Mouse (Mus musculus) heart, postnatal 0 days (tissue): ENCODE results near the gene Dennd5a. TPM values are rescaled to one million over a fixed set of nuclear protein-coding genes. Genes with fewer than 3 reads are reported as not detected.
A peak's percentile ranks its signal among the peaks of the same experiment; 100 is the strongest.

ENCODE experiments used
- ATAC-seq: fragments of 200-750 bp; cut with Nextera tagmentation; 2 replicates; pipeline ENCODE4 v1.8.0; 2017; ENCODE audit warnings: low read depth, moderate number of reproducible peaks, moderate library complexity; ENCODE audit not compliant: insufficient read depth
- DNase-seq: peaks from one replicate; pipeline ENCODE4 v3.0.0-alpha.2; 2016; ENCODE audit warnings: low spot score
- H3K27ac ChIP-seq: fragments of 300-500 bp; sonication (generic); 2 replicates; pipeline ENCODE4 v1.5.1; 2014; ENCODE audit warnings: low read depth, mild to moderate bottlenecking
- H3K27me3 ChIP-seq: fragments of 300-500 bp; sonication (generic); 2 replicates; pipeline ENCODE4 v1.6.1; 2014; ENCODE audit warnings: low read length, mixed read lengths; ENCODE audit not compliant: control insufficient read depth, insufficient read depth
- H3K36me3 ChIP-seq: fragments of 300-500 bp; sonication (generic); replicated peaks from 2 replicates; pipeline ENCODE4 v1.6.1; 2014; ENCODE audit warnings: low read length, mixed read lengths; ENCODE audit not compliant: control insufficient read depth, insufficient read depth
- H3K4me1 ChIP-seq: fragments of 300-500 bp; sonication (generic); 2 replicates; pipeline ENCODE4 v1.6.1; 2014; ENCODE audit warnings: antibody characterized with exemption; ENCODE audit not compliant: control insufficient read depth, insufficient read depth
- H3K4me2 ChIP-seq: fragments of 300-500 bp; sonication (generic); 2 replicates; pipeline ENCODE4 v1.6.1; 2014; ENCODE audit warnings: low read depth, mild to moderate bottlenecking, low read length, moderate library complexity
- H3K4me3 ChIP-seq: fragments of 300-500 bp; sonication (generic); 2 replicates; pipeline ENCODE4 v1.5.1; 2014; ENCODE audit warnings: low read depth, low read length
- H3K9ac ChIP-seq: fragments of 300-500 bp; sonication (generic); replicated peaks from 2 replicates; pipeline ENCODE4 v1.6.1; 2014; ENCODE audit warnings: low read depth, low read length, mixed read lengths
- H3K9me3 ChIP-seq: fragments of 300-500 bp; sonication (generic); replicated peaks from 2 replicates; pipeline ENCODE4 v1.6.1; 2016; ENCODE audit warnings: low read length; ENCODE audit not compliant: control insufficient read depth
- CTCF ChIP-seq: IDR thresholded peaks from 2 replicates; pipeline ENCODE4 v1.5.1; 2016; ENCODE audit warnings: antibody characterized with exemption, control low read depth, low read depth
- EP300 ChIP-seq: IDR thresholded peaks from 2 replicates; pipeline ENCODE4 v1.6.1; 2016; ENCODE audit warnings: antibody characterized with exemption, low read depth
- WGBS: fragments of 180-500 bp; shearing (Covaris S2); extraction: QIAGEN DNeasy Blood & Tissue Kit; methylation state at CpG from one replicate; pipeline ENCODE4 v1.1.7; 2014; 5-methylcytosine and 5-hydroxymethylcytosine counted together
- polyA plus RNA-seq: library from polyadenylated mRNA; unstranded; fragments of >200 nt; fragmentation: Nextera tagmentation; extraction: Ambion mirVana; gene quantifications from 2 replicates; pipeline ENCODE4 v1.2.1, GENCODE M21; 2015
- total RNA-seq: library from RNA; depleted of rRNA; stranded (reverse); fragments of >200 nt; gene quantifications from 2 replicates; pipeline ENCODE4 v1.2.3, GENCODE M21; 2014; ENCODE audit warnings: low replicate concordance; rRNA removed

Dennd5a gene
- total and polyA plus RNA-seq, 2 experiments from 2014 or later = 34.6 to 171 TPM

DNA sequence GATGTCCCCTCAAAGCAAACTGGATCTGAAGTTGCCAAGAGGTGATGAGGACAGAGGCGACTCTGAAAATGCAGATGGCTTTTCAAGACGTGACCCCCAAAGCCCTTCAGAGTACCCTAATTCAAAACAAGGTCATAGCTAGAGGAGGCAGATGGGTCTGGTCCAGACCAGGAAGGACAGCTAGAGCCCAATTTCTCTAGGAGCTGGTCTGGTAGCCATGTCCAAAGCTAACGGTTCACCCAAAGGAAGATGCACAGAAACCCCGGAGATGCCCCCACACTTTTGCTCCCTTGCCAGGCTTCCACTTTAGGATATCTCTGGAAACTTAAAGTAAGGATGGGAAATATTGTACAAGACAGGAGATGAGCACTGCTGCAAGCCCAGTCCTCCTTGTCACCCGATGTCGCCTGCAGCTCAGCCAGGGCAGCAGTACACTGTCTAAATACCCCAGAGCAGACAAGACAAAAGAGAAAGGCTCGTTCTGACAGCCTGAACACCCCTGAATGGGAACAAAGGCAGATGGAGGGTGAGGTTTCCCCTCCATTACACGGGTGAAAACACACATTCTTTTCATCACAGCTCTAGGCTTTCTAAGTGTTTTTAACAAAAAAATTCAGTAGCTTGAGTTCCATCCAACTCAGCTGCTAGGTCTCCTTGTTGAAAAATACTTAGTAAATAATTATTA, 110.4 kb downstream of the Dennd5a start:
- DNase-seq (no peak), ATAC-seq (no peak)
- WGBS = 61% methylated on average over 8 of the region's 8 CpGs
- no peak overlapping the region for H3K4me3 ChIP-seq
- H3K27me3 ChIP-seq = no peaks in the 10 kb centered on the region
- no peak for TF ChIP-seq CTCF
- no peak for TF ChIP-seq EP300
- no peak overlapping the region for H3K9ac ChIP-seq
- no peak overlapping the region for H3K4me2 ChIP-seq
- no peak overlapping the region for H3K27ac ChIP-seq
- peaks cover 24% of the 10 kb centered on the region for H3K4me1 ChIP-seq
- H3K9me3 ChIP-seq = no peaks in the 10 kb centered on the region
- no peaks in the 10 kb centered on the region for H3K36me3 ChIP-seq

- H3K36me3 ChIP-seq = no peaks in the 10 kb centered on the region
Measured at GRCm38 (mm10) chr7:109848867-109849733, 111.2 kb downstream of the Dennd5a start.

DNA sequence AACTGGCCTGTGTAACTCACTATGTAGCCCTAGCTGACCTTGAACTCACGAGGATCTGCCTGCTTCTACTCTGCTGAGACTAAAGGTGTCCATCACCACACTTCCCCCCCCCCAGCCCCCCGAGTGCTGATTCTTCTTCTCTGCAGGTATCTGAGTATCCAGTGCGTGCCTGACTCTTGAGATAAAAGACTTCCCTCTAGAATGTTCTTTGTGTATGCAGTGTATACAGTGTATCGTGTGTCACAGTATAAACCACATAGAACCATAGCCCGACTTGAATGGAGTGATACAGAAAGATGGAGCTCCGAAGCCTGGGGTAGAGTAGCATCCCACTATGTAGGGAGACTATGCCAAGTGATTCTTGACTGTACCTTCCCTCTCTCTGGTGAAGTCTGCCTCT, 116.2 kb downstream of the Dennd5a start:
- no peaks in the 10 kb centered on the region for H3K27me3 ChIP-seq
- whole genome bisulfite sequencing = 87% methylated on average over 6 of the region's 6 CpGs
- no peaks in the 10 kb centered on the region for H3K36me3 ChIP-seq

More at GRCm38 (mm10) chr7:109848867-109849733, 111.2 kb downstream of the Dennd5a start:
- DNase-seq = peak; percentile 36
- WGBS = 35% methylated on average over 11 of the region's 11 CpGs
- Histone ChIP-seq H3K9me3 (no peaks in the 10 kb centered on the region), H3K4me2 (no peak overlapping the region; the same call in 1 of the 2 replicates), H3K4me3 (no peak overlapping the region), H3K27me3 (no peaks in the 10 kb centered on the region), H3K9ac (0 out of 2 replicates have a peak overlapping the region, but pooled peaks have one; percentile 13), H3K4me1 (peaks cover 16% of the 10 kb centered on the region), H3K27ac (no peak overlapping the region)
- TF ChIP-seq EP300 (no peak), CTCF (no peak)
- peak; percentile 61 for ATAC-seq

More for the DNA sequence above, 116.2 kb downstream of the Dennd5a start:
- DNase-seq = no peak
- Histone ChIP-seq H3K9ac (no peak overlapping the region), H3K9me3 (no peaks in the 10 kb centered on the region), H3K4me3 (no peak overlapping the region), H3K27ac (no peak overlapping the region), H3K4me1 (peaks cover 13% of the 10 kb centered on the region), H3K4me2 (no peak overlapping the region)
- no peak for ATAC-seq
- TF ChIP-seq CTCF (no peak), EP300 (no peak)

Other genes with a start within 250 kb of the Dennd5a start
- 0.27 TPM in 1 of 2 replicates, not detected in the other for gene BC051019, start 236.6 kb downstream of the Dennd5a start, total RNA-seq
- gene BC051019, start 236.6 kb downstream of the Dennd5a start, polyA plus RNA-seq = 0.48 TPM in 1 of 2 replicates, not detected in the other
- gene Ascl3, start 228.7 kb downstream of the Dennd5a start, total RNA-seq = not detected in 2 replicates
- 0.34 TPM in 1 of 2 replicates, not detected in the other for gene Ascl3, start 228.7 kb downstream of the Dennd5a start, polyA plus RNA-seq
- 111 and 142 TPM in 2 replicates for gene Tmem9b, start 207.6 kb downstream of the Dennd5a start, total RNA-seq
- gene Tmem9b, start 207.6 kb downstream of the Dennd5a start, polyA plus RNA-seq = 72.9 and 74.8 TPM in 2 replicates
- gene Nrip3, start 178.4 kb downstream of the Dennd5a start, total RNA-seq = 0.15 and 0.53 TPM in 2 replicates
- 0.18 and 0.33 TPM in 2 replicates for gene Nrip3, start 178.4 kb downstream of the Dennd5a start, polyA plus RNA-seq
- gene Scube2, start 94.8 kb downstream of the Dennd5a start, total RNA-seq = 9.7 and 16.8 TPM in 2 replicates
- 6.4 and 8.3 TPM in 2 replicates for gene Scube2, start 94.8 kb downstream of the Dennd5a start, polyA plus RNA-seq
- 66.4 and 93.7 TPM in 2 replicates for gene Tmem41b, start 26.5 kb upstream of the Dennd5a start, total RNA-seq
- 63.7 and 64.8 TPM in 2 replicates for gene Tmem41b, start 26.5 kb upstream of the Dennd5a start, polyA plus RNA-seq
- gene Ipo7, start 57.8 kb upstream of the Dennd5a start, total RNA-seq = 72.6 and 85.5 TPM in 2 replicates
- gene Ipo7, start 57.8 kb upstream of the Dennd5a start, polyA plus RNA-seq = 24.0 and 24.3 TPM in 2 replicates
- gene Zfp143, start 100.7 kb upstream of the Dennd5a start, total RNA-seq = 5.4 and 21.0 TPM in 2 replicates
- gene Zfp143, start 100.7 kb upstream of the Dennd5a start, polyA plus RNA-seq = 8.5 and 9.6 TPM in 2 replicates
- gene Wee1, start 161.6 kb upstream of the Dennd5a start, total RNA-seq = 21.4 and 27.9 TPM in 2 replicates
- gene Wee1, start 161.6 kb upstream of the Dennd5a start, polyA plus RNA-seq = 17.2 and 20.3 TPM in 2 replicates